Comparison of ENCODE assay signal across 8 mouse cellular contexts in genomic region chr6:13152062-13152640, GRCm38 (mm10).
DNase-seq lines count a peak whose midpoint lies in the region; ATAC-seq and TF ChIP-seq lines count a peak whose summit lies in the region.

No protein-coding gene starts in this region.

- no peaks in the 10 kb centered on the region for H3K4me1 ChIP-seq in ES-E14 (ENCODE audit: control insufficient read depth in 2 of 2, insufficient read depth in 2 of 2, low read length in 2 of 2, poor library complexity in 1 of 2)
- no peaks in the 10 kb centered on the region for H3K4me1 ChIP-seq in neural tube, embryonic 13.5 days (replicated peaks)

- 63% methylated on average over 1 of the region's 1 CpGs for WGBS in neural tube, embryonic 13.5 days

- H3K9me3 ChIP-seq in ES-E14 (ENCODE audit: control insufficient read depth, insufficient read depth, low read depth, low read length): no peaks in the 10 kb centered on the region
- no peaks in the 10 kb centered on the region for H3K9me3 ChIP-seq in neural tube, embryonic 13.5 days

- H3K4me2 ChIP-seq in neural tube, embryonic 13.5 days: no peak overlapping the region

- H3K27me3 ChIP-seq in neural tube, embryonic 13.5 days: no peaks in the 10 kb centered on the region

- H3K36me3 ChIP-seq in ES-E14 (ENCODE audit: control insufficient read depth, insufficient read depth, low read length, poor library complexity, severe bottlenecking): no peaks in the 10 kb centered on the region
- no peaks in the 10 kb centered on the region for H3K36me3 ChIP-seq in neural tube, embryonic 13.5 days

- no peak overlapping the region for H3K9ac ChIP-seq in ES-E14 (ENCODE audit: insufficient read depth, low read depth, low read length, poor library complexity, severe bottlenecking)
- H3K9ac ChIP-seq in neural tube, embryonic 13.5 days: no peak overlapping the region

- no peak overlapping the region for H3K27ac ChIP-seq in ES-E14 (ENCODE audit: insufficient read depth, low read depth, low read length, poor library complexity, severe bottlenecking)
- H3K27ac ChIP-seq in neural tube, embryonic 13.5 days (replicated peaks): no peak overlapping the region

- DNase-seq in kidney, adult 8-10 months: peak; percentile 11 to 42
- no peak for DNase-seq in kidney, adult 11 months
- DNase-seq in ES-E14 (ENCODE audit: low read depth, low spot score): peak; percentile 38
- peak; percentile 14 for DNase-seq in c-Kit-positive CD71-positive TER-119-negative erythroid progenitor cells, embryonic 14.5 days (ENCODE audit: low read depth)
- peak; percentile 26 to 73 for DNase-seq in frontal cortex, postnatal 36 days (ENCODE audit: low spot score in 2 of 2)
- peak; percentile 37 to 57 for DNase-seq in layer of hippocampus, postnatal 10 days (ENCODE audit: low spot score in 2 of 2)
- no peak for DNase-seq in spleen, adult 12 weeks (ENCODE audit: low spot score)

- in situ Hi-C loops in ES-E14 (cut with MboI; ENCODE audit: low sequenced_read_pairs in 2 of 2, unreplicated experiment in 2 of 2): loop anchor here in 1 of 2 experiments (25.0 kb wide), 1 partner anchor 815 kb away; no protein-coding TSS in a partner anchor

- no peak overlapping the region for H3K4me3 ChIP-seq in ES-E14 (ENCODE audit: insufficient read depth in 1 of 2, low read depth in 1 of 2, low read length in 2 of 2, poor library complexity in 1 of 2, severe bottlenecking in 1 of 2)
- H3K4me3 ChIP-seq in neural tube, embryonic 13.5 days: no peak overlapping the region

- ATAC-seq in neural tube, embryonic 13.5 days (ENCODE audit: low read depth): peak; percentile 50; the same call in 1 of the 2 replicates

TF ChIP-seq in ES-E14, 5 proteins besides CTCF, POLR2A, EP300 and RAD21:
- TF ChIP-seq ZC3H11A (IDR thresholded peaks at IDR 0.05; ENCODE audit: borderline replicate concordance, low read depth, low read length): peak; percentile 74; the same call in 1 of the 2 replicates
- no peak for TF ChIP-seq CHD2 (IDR thresholded peaks at IDR 0.05; ENCODE audit: low read depth, low read length)

Comparison
In these comparisons a context has a peak if more than half of its experiments do, and no peak if none do; other contexts are left out.
1. DNase-seq: peak in kidney, adult 8-10 months (2 of 2), ES-E14 (single experiment), c-Kit-positive CD71-positive TER-119-negative erythroid progenitor cells, embryonic 14.5 days (single experiment), frontal cortex, postnatal 36 days (2 of 2) and layer of hippocampus, postnatal 10 days (2 of 2); none in kidney, adult 11 months (single experiment) and spleen, adult 12 weeks (single experiment).